Mouse (Mus musculus) heart, postnatal 0 days (tissue): ENCODE results near the gene 1110051M20Rik.

Experiments used
- CTCF ChIP-seq: IDR thresholded peaks from 2 replicates; pipeline ENCODE4 v1.5.1; 2016; ENCODE audit warnings: antibody characterized with exemption, control low read depth, low read depth
- EP300 ChIP-seq: IDR thresholded peaks from 2 replicates; pipeline ENCODE4 v1.6.1; 2016; ENCODE audit warnings: antibody characterized with exemption, low read depth

DNA sequence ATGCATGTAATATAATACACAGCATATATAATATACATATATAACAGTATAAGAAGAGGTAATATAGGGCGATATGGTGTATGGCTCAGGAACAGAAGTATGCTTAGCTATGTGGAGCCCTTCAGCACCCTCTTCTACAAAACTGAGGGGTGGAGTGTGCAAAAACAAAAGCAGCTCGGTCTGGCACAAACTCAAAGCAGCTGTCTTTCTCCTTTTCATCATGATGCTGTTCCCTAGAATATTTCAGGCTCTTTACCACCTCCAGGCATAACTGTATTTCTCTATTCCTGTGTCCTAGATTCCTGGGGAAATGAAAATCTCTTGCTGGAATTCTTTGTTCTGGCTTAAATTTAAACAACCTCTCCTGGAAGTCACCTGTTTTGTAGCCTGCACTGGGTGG lies 214.8 kb downstream of the 1110051M20Rik start:
- TF ChIP-seq CTCF: no peak
- no peak for TF ChIP-seq EP300
